Mouse (Mus musculus) ES-CJ7 (cell line): ENCODE measurements around the gene Hist1h2bh.

ENCODE experiments used
- DNase-seq: peaks from one replicate; pipeline ENCODE4 v3.0.0; 2011; ENCODE audit warnings: low read depth, low spot score

Gene Hist1h2bh

DNA sequence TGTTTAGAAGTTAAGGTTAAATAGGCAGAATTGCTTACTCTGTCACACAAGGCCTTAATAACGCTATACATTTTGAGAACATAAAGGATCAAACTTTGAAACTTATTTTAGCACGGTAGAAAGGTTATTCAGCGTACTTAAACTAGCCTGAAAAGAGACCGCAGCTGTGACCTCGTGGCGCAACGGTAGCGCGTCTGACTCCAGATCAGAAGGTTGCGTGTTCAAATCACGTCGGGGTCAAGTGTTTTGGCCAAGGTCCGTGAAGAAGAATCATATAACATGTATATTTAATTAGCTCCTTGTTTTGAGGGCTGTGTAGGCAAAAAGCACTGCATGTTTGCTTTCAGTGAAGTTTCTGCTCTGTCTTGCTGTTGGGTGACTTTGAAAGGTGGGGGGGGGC lies 36.8 kb downstream of the Hist1h2bh start:
- DNase-seq = peak; percentile 84

DNA sequence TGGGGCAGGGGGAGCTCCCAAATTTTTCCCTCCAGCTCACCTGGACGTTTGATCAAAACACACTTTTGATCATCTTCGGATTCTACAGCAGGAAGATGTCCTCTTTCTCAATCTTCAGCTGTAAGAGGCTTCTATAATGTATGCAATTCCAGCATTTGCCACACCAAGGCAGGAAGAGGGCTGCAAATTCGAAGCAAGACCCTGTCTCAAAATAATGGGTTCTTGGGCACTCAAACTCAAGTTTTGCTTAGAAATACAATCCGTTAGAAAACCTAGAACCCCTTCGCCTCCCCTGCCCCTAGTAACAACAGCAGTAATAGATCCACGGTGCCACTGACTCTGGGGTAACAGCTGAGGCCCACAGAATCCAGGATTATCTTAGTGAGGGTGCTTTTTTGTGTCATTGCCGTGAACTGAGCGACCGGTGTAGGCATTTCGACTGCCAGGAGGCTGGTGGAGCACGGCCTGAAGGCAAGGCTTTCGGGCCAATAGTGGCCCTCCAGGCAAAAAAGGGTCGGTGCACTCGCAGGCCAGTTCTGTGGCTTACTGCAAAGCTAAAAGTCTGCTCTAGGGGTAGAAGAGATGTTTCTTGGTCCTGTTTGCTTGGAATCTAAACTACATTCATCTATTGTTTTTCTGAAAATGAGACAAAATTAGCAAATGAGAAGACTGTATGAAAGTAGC lies 37.4 kb downstream of the Hist1h2bh start:
- DNase-seq = peak; percentile 73

DNA sequence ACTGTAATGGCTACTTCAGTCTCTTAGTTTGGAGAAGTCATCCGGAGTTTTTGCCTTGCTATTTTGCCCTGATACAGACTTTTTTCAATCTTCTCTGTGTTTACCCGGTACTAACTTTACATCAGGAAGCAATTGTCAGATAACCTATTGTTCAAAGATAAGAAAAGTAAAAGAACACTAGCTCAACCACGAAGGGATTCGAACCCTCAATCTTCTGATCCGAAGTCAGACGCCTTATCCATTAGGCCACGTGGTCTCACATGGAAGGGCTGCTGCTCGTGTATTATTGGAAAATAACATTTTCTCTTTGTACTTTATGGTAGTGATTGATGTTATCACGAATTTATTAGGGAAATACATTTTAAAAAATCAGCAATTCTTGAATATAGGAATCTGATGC lies 39.4 kb downstream of the Hist1h2bh start:
- peak; percentile 87 for DNase-seq

DNA sequence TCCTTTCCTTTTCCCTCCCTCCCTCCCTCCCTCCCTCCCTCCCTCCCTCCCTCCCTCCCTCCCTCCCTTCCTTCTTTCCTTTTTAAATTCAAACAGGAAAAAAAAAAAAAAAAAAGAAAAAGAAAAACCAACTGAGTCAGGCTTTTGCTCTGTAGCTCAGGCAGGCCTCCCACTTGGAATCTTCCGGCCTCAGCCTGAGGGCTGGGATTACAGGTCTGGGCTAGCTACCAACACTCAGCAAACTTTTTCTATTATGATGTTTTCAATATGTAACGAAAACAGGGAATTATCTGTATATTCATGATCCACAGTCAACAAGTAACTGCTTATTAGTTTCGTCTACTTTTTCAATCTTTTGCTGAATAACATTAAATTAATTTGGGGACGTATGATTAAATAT lies 40.3 kb downstream of the Hist1h2bh start:
- DNase-seq = no peak

DNA sequence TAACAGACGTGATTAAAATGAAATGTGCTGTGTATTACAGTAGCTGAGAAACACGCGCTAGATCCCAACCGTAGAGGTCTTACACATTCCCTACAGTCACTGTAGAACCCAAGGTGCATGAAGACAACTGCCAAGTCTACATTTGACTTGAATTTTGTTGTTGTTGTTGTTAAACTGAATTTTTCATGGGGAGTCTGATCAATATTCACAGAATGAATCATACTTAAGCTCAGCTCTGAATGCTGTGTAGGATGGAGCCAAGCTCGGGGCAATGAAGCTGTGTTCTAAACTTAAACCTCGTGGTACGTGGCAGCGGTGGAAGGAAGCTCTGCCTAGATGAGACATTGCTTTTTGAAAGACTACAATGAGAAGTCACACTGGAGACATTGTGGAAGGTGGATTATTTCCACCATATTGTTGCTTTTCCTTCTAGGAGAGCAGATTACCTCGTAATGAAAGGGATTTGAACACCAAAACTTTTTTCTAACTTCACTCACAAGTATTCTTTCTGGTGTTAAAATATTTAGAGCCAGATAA lies 41.1 kb downstream of the Hist1h2bh start:
- no peak for DNase-seq

DNA sequence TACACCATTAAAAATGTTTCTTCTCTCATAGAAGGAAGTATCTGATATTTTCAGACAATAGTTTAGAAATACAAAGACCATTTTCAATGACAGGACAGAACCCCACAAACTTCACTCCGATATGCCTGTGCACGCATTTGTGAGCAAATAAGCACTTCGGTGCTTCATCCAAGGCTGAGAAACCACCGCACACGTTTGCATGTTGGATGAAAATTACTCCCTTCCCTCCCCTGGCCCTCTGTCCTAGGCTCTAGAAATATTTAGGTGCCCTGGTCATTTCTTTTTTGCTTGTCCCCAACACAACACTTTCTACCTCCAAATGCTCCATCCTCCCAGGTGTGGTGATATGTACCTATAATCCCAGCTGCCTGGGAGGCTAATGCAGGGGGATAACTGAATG lies 41.7 kb downstream of the Hist1h2bh start:
- DNase-seq = no peak

DNA sequence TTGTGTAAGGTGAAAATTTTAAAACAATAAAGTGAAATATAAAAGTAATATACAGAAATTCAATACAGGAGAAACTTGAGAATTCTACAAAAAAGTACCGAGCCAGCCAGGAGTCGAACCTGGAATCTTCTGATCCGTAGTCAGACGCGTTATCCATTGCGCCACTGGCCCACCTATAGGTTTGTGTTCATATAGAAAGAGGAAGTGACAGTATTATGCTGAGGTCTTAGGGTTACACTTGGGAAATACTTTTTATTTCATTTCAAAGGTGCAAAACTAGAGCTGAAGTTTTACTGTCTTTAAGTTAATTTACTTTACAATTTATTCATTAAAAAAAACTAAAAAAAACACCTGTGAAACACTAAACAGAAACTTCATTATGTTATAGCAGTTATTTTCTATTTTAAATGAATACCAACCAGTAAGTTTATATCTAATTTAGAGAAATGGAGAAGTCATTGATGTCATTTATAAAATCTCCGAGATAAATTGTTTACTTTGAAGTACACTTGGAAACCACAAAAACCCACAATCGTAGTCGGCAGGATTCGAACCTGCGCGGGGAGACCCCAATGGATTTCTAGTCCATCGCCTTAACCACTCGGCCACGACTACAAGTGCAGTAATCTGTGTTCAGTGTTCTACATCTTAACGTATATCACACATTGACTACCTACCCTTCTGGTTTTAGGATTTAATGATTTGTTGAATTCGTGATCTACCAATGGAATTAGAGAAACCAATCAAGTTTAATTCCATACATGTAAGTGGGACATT lies 42.6 kb downstream of the Hist1h2bh start:
- DNase-seq = peak; percentile 91

DNA sequence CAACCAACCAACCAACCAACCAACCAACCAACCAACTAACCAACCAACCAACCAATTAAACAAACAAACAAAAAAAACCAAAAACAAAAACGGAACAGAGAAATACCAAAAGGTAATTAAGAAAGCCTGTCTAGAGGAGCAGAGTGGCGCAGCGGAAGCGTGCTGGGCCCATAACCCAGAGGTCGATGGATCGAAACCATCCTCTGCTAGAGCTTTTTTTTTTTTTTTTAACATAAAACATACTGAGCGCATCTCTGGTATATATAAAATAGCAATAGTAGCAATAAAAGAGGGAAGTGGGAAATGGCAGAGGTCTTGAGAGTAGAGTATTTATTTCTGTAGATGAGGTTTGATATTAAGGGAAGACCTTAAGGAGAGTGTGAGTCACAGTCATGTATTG lies 43.2 kb downstream of the Hist1h2bh start:
- DNase-seq = no peak

DNA sequence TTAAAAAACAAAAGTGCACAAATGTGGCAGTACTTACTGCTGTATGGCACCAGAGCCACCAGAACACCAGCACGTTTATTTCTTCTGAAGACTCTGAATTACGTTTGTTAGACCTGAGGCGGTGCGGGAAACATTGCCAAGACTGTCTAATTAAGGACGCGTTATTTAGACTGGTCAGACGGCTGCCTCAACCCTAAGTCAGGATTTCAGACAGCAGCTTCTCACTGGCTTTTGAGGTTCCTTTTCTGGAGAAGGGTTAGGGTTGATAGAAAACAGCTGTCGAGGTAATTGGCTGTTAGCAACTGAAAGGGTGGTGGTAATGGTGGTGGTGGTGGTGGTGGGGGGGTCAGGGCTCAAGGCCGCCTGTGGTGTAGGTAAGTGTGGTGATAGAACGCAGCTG lies 44.5 kb downstream of the Hist1h2bh start:
- no peak for DNase-seq

DNA sequence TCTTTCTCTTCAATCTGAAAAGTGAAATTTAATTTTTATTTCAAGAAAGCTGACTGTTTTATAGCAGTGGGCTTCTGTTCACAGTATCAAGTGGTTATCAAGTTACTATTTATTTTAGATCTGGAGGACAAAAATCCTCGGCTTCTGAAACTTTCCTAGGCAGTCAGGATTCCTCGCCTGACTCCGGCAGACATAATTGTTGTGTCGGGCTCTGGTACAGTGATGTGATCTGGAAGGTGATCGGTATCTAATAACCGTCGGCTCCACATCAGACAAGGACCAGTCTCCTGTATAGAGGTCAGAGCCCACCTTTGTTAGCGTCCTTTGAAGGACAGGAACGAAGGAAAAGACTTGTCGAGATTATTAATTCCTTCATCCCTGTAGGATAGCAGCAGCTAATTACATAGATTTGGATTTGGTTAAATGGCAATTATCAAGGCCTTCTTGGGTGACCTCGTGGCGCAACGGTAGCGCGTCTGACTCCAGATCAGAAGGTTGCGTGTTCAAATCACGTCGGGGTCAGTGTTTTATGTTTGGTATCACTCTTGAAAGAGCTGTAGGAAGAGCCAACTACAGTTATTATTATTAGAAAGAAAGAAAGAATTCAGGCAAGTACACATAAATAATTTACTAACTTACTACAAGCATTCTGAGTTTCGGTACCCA lies 45.4 kb downstream of the Hist1h2bh start:
- peak; percentile 84 for DNase-seq

DNA sequence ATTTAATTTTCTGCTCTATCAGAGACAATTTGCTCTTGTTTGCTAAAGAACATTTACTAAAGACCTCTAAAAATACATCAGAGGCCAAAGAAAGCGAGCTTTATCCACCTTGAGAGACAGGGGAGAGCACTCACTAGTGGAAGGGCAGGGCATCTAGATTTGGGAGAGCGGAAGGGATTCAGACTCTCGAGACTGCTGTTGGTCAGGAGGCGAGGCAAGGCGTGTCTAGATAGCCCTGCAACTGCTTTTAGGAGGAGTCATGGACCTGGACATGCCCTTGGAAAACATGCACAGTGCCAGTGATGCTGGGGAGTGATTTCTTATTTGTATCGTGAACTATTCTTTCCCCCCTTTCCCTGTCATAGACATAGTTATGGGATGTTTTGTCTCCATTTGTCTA lies 47.7 kb downstream of the Hist1h2bh start:
- peak; percentile 62 for DNase-seq

DNA sequence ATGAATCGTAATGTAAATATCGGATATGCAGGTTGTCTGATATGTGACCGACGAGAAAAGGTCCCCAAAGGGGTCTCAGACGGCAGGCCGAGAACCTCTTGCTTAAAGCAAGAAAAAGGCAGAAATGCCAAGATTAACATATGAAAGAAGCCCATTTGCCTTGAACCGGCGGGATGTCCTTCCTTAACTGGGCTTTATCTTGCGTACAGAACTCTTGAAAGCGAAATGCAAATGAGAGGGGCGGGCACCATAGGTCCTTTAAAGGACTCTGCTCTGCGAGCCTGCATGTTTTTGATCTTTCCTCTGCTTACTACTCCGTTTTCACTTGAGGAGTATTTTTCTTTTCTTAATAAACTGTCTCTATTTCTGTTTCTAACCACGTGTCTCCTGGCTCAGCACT lies 51.2 kb downstream of the Hist1h2bh start:
- DNase-seq = peak; percentile 96
